Mouse (Mus musculus) liver, embryonic 15.5 days (tissue): Measurements from ENCODE around the gene Ubtd2. TPM values are rescaled to one million over a fixed set of nuclear protein-coding genes. Genes with fewer than 3 reads are reported as not detected.

Experiments
- ATAC-seq: fragments of 200-750 bp; cut with Nextera tagmentation; 2 replicates; pipeline ENCODE4 v1.8.0; 2017; ENCODE audit warnings: moderate number of reproducible peaks, mild to moderate bottlenecking, moderate library complexity; ENCODE audit not compliant: insufficient read depth
- H3K27ac ChIP-seq: fragments of 300-500 bp; sonication (generic); replicated peaks from 2 replicates; pipeline ENCODE4 v1.5.1; 2015; ENCODE audit warnings: mild to moderate bottlenecking, inconsistent platforms
- H3K27me3 ChIP-seq: fragments of 300-500 bp; sonication (generic); 2 replicates; pipeline ENCODE4 v1.6.1; 2015; ENCODE audit warnings: mild to moderate bottlenecking, inconsistent platforms
- H3K36me3 ChIP-seq: fragments of 300-500 bp; sonication (generic); replicated peaks from 2 replicates; pipeline ENCODE4 v1.6.1; 2015; ENCODE audit warnings: moderate library complexity, mild to moderate bottlenecking, inconsistent platforms
- H3K4me1 ChIP-seq: fragments of 300-500 bp; sonication (generic); replicated peaks from 2 replicates; pipeline ENCODE4 v1.6.1; 2015; ENCODE audit warnings: inconsistent platforms
- H3K4me2 ChIP-seq: fragments of 300-500 bp; sonication (generic); 2 replicates; pipeline ENCODE4 v1.6.1; 2015; ENCODE audit warnings: moderate library complexity, mild to moderate bottlenecking, inconsistent platforms
- H3K4me3 ChIP-seq: fragments of 300-500 bp; sonication (generic); replicated peaks from 2 replicates; pipeline ENCODE4 v1.5.1; 2015; ENCODE audit warnings: mild to moderate bottlenecking, inconsistent platforms
- H3K9ac ChIP-seq: fragments of 300-500 bp; sonication (generic); 2 replicates; pipeline ENCODE4 v1.6.1; 2015; ENCODE audit warnings: moderate library complexity, mild to moderate bottlenecking, inconsistent platforms
- H3K9me3 ChIP-seq: fragments of 300-500 bp; sonication (generic); replicated peaks from 2 replicates; pipeline ENCODE4 v1.6.1; 2016; ENCODE audit warnings: inconsistent platforms
- WGBS: fragments of 180-500 bp; shearing (Covaris S2); methylation state at CpG from one replicate; pipeline ENCODE4 v1.1.7; 2015; ENCODE audit warnings: mixed read lengths; ENCODE audit not compliant: insufficient replicate concordance; 5-methylcytosine and 5-hydroxymethylcytosine counted together
- polyA plus RNA-seq: library from polyadenylated mRNA; unstranded; fragments of >200 nt; fragmentation: Nextera tagmentation; extraction: Ambion mirVana; gene quantifications from 2 replicates; pipeline ENCODE4 v1.2.1, GENCODE M21; 2015

The Ubtd2 gene
- polyA plus RNA-seq, 1 experiment from 2014 or later, result 3.9 TPM

DNA sequence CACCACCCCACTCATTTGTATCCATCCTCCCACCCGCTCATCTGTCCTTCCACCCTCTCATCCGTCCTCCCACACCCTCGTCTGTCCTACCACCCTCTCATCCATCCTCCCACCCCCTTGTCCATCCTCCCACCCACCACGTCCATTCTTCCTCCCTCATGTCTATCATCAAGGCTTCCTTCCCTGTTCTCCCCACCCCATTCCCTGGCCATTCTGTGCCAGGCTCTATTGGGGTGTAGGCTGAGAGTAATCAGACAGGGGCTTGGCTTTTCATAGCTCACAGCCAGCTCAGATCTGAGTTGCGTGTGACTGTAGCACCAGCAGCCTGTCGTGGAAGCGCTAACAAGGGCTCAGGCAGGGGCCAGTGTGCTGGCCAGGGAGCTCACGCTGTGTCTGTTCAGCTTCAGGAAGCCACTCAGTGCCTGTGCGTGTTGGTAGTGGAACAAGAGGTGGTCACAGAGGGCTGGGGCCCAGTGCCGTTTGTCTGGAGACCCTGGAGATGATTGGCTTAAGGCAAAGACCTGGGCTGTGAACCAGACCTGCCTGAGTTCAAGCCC is 92.3 kb downstream of the Ubtd2 start:
- Histone ChIP-seq H3K27me3 (no peaks in the 10 kb centered on the region), H3K36me3 (no peaks in the 10 kb centered on the region; the same call in 1 of the 2 replicates), H3K9ac (no peak overlapping the region), H3K4me2 (no peak overlapping the region), H3K4me1 (peaks cover 50% of the 10 kb centered on the region), H3K4me3 (no peak overlapping the region), H3K9me3 (no peaks in the 10 kb centered on the region), H3K27ac (no peak overlapping the region)
- ATAC-seq, result no peak
- WGBS, result 68% methylated on average over 10 of the region's 10 CpGs

DNA sequence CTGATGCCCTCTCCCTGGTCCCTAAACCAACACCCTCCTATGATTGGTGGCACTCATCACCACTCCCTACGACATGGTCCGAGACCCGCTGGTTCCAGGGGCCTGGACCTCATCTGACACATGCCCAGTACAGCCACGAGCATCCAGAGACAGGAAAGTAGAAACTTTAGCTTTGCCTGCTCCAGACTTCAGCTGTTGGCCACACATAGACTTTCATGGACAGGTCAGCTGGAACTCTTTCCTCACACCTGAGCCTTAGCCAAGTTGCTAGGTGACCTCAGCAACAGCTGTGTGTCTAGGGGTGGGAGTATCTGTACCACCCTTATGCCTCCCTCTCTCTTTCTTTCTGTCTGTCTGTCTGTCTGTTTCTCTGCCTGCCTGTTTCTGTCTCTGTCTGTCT is 93.1 kb downstream of the Ubtd2 start:
- Histone ChIP-seq H3K9me3 (no peaks in the 10 kb centered on the region), H3K27me3 (no peaks in the 10 kb centered on the region), H3K9ac (no peak overlapping the region), H3K4me2 (no peak overlapping the region), H3K4me3 (no peak overlapping the region), H3K27ac (no peak overlapping the region), H3K36me3 (no peaks in the 10 kb centered on the region; the same call in 1 of the 2 replicates), H3K4me1 (peaks cover 50% of the 10 kb centered on the region)
- ATAC-seq, result no peak
- WGBS, result 76% methylated on average over 4 of the region's 4 CpGs

DNA sequence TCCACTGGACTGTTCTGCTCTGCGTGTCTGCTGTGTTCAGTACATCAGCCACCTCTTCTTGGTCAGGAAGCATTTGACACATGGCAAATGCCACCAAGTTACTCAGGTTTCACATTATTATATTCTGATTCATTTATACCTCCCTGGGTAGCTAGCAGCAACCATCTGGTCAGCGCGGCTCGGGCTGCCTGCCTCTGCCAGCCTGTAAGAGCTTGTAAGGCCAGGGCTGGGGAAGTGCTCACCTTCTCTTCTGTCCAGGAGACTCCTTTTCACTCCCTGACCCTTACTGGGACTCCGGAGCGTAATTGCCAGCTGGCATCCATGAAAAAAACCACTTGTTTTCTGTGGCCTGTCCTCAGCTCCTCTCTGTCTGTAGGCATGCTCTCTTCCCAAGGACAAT is 94.1 kb downstream of the Ubtd2 start:
- H3K27me3 ChIP-seq, result no peaks in the 10 kb centered on the region
- no peak for ATAC-seq
- H3K4me1 ChIP-seq, result peaks cover 50% of the 10 kb centered on the region
- no peak overlapping the region for H3K9ac ChIP-seq
- H3K36me3 ChIP-seq, result no peaks in the 10 kb centered on the region; the same call in 1 of the 2 replicates
- WGBS, result 77% methylated on average over 6 of the region's 6 CpGs
- no peak overlapping the region for H3K27ac ChIP-seq
- H3K4me3 ChIP-seq, result no peak overlapping the region
- H3K9me3 ChIP-seq, result no peaks in the 10 kb centered on the region
- no peak overlapping the region for H3K4me2 ChIP-seq

GRCm38 (mm10) chr11:32550102-32550501 is 94.9 kb downstream of the Ubtd2 start:
- H3K36me3 ChIP-seq, result no peaks in the 10 kb centered on the region
- ATAC-seq, result no peak
- WGBS, result 64% methylated on average over 4 of the region's 4 CpGs
- no peaks in the 10 kb centered on the region for H3K27me3 ChIP-seq
- no peak overlapping the region for H3K9ac ChIP-seq
- no peak overlapping the region for H3K4me3 ChIP-seq
- H3K4me1 ChIP-seq, result peaks cover 51% of the 10 kb centered on the region
- H3K4me2 ChIP-seq, result no peak overlapping the region
- no peak overlapping the region for H3K27ac ChIP-seq
- H3K9me3 ChIP-seq, result no peaks in the 10 kb centered on the region

- Histone ChIP-seq H3K9me3 (no peaks in the 10 kb centered on the region), H3K9ac (no peak overlapping the region), H3K27ac (no peak overlapping the region), H3K4me3 (no peak overlapping the region), H3K36me3 (no peaks in the 10 kb centered on the region), H3K27me3 (no peaks in the 10 kb centered on the region), H3K4me2 (no peak overlapping the region), H3K4me1 (peaks cover 56% of the 10 kb centered on the region)
- no peak for ATAC-seq
- WGBS, result 77% methylated on average over 4 of the region's 4 CpGs
Measured at GRCm38 (mm10) chr11:32551056-32551455, 95.9 kb downstream of the Ubtd2 start.

- peaks cover 61% of the 10 kb centered on the region for H3K4me1 ChIP-seq
- 68% methylated on average over 12 of the region's 12 CpGs for WGBS
Measured at GRCm38 (mm10) chr11:32551579-32552297, 96.6 kb downstream of the Ubtd2 start.

DNA sequence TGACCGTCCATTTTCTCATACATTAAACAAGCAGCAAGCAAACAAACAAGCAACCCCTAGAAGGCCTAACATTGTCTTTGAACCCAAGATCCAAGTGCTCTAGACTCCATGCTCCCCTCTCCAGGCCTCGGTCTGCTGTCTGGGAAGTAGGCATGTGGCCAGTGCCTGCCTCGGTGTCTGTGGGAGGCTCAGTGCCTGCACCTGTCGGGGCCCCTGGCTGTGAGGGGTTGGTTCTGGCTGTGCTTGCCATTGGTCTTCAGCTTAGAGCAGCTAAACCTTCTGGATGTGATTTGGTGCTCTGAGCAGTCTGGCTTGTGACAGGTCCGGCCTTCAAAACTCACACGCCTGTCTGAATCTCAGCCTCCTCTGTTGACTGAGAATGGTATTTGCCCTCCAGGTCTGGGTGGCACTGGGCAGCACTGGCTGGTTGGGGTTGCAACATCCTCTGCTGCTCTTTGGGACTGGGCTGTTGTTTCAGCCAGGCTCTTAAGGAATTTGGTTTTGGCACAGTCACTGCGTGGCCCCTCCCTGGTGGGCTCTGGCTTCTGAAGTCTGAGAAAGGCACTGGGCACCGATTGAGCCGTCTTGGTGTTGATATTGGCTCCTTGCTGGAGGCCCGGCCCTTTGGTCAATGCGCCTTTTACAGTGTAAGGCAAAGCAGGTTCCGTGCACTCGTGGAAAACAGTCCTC is 97.4 kb downstream of the Ubtd2 start:
- H3K27ac ChIP-seq, result peak overlapping the region; percentile 49; the same call in 1 of the 2 replicates
- no peak overlapping the region for H3K9ac ChIP-seq
- WGBS, result 60% methylated on average over 13 of the region's 13 CpGs
- no peaks in the 10 kb centered on the region for H3K27me3 ChIP-seq
- no peak overlapping the region for H3K4me3 ChIP-seq
- no peaks in the 10 kb centered on the region for H3K9me3 ChIP-seq
- no peaks in the 10 kb centered on the region for H3K36me3 ChIP-seq
- no peak overlapping the region for H3K4me2 ChIP-seq
- no peak for ATAC-seq
- peaks cover 54% of the 10 kb centered on the region for H3K4me1 ChIP-seq

More at GRCm38 (mm10) chr11:32551579-32552297, 96.6 kb downstream of the Ubtd2 start:
- H3K4me3 ChIP-seq, result no peak overlapping the region
- H3K9ac ChIP-seq, result no peak overlapping the region
- no peak for ATAC-seq
- no peaks in the 10 kb centered on the region for H3K36me3 ChIP-seq
- no peak overlapping the region for H3K27ac ChIP-seq
- H3K27me3 ChIP-seq, result no peaks in the 10 kb centered on the region
- no peaks in the 10 kb centered on the region for H3K9me3 ChIP-seq
- H3K4me2 ChIP-seq, result no peak overlapping the region

DNA sequence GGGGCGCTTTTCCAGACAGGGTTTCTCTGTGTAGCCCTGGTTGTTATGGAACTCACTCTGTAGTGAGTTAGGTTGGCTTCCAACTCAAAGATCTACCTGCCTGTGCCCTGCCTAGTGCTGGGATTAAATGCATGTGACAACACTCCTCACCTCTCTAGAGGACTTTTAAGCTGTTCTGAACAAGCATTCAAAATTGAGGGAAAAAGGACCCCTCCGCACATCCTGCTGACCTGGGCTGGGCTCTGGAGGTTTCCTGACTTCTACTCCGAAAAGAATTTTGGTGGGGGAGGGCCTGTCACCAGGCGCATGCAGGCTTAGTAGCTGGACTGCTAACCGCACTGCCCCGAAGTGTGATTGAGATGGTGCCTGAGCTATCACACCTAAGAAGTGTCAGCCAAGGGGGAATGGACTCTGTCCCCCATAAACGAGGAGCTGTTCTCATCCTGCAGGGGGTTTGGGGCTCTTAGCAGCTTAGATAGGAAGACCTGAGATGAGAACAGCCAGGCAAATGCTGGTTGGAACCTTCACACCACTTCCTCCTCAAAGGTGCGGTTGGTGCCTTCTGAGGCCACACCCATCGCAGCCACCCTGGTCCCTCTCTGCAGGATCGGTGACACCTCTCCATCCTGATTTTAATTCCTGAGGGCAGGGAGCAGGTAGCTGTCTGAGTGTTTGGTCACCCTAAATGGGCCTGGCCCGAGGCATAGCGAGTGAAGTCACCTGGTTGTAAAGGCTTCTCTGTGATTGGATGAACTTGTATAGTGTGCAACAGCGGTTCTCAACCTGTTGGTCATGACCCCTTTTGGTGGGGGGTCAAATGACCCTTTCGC is 98.4 kb downstream of the Ubtd2 start:
- no peaks in the 10 kb centered on the region for H3K27me3 ChIP-seq
- peak overlapping the region; percentile 49 for H3K27ac ChIP-seq
- peak; percentile 10; the same call in 1 of the 2 replicates for ATAC-seq
- H3K4me3 ChIP-seq, result no peak overlapping the region
- no peaks in the 10 kb centered on the region for H3K36me3 ChIP-seq
- WGBS, result 31% methylated on average over 14 of the region's 14 CpGs
- peak overlapping the region; percentile 12; the same call in 1 of the 2 replicates for H3K4me2 ChIP-seq
- no peak overlapping the region for H3K9ac ChIP-seq
- H3K4me1 ChIP-seq, result peaks cover 55% of the 10 kb centered on the region
- H3K9me3 ChIP-seq, result no peaks in the 10 kb centered on the region

DNA sequence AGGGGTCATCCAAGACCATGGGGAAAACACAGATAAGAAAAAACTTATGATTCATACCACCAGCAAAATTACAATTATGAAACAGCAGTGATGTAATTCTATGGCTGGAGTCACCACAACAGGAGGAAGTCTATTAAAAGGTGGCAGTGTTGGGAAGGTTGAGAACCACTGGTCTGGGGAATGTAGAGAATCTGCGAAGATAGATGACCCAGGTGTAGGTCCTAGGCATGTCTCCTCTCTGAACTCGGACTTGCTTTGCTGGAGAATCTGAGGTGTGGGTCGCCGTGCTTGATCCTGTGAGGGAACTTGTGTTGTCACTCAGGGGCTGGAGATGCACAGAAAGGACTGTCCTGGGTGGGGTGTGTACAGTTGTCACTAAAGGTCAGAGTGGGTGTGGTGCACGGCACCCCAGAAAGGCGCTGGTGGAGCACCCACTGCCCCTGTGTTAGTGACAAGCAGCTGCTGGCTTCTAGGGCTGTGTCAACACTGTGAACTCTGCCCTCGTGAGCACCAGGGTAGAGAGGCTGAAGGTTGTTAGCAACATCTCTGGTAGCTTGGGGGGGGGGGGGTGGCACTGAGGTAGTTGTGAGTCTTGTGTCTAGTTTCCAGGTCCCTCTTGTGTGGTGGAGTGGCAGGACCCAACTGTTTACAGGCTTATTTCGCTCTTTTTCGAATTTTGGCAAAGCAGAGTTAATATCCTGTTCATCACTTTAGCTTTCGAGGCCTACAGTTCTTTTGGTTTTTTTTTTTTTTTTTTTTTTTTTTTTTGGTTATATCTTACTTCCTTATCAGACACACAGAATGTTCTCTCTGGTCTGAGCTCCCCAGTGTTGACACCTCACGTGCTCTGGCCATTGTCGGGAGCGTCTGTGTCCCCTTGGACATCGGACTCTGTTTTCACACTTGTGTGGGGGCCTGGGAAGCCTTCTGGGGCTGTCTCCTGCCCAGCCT is 99.2 kb downstream of the Ubtd2 start:
- H3K36me3 ChIP-seq, result no peaks in the 10 kb centered on the region
- no peak overlapping the region for H3K9ac ChIP-seq
- H3K4me1 ChIP-seq, result peaks cover 61% of the 10 kb centered on the region
- H3K4me3 ChIP-seq, result no peak overlapping the region
- H3K9me3 ChIP-seq, result no peaks in the 10 kb centered on the region
- no peaks in the 10 kb centered on the region for H3K27me3 ChIP-seq
- H3K27ac ChIP-seq, result peak overlapping the region; percentile 42
- WGBS, result 39% methylated on average over 14 of the region's 14 CpGs
- ATAC-seq, result peak; percentile 29; the same call in 1 of the 2 replicates
- 0 out of 2 replicates have a peak overlapping the region, but pooled peaks have one; percentile 6 for H3K4me2 ChIP-seq

DNA sequence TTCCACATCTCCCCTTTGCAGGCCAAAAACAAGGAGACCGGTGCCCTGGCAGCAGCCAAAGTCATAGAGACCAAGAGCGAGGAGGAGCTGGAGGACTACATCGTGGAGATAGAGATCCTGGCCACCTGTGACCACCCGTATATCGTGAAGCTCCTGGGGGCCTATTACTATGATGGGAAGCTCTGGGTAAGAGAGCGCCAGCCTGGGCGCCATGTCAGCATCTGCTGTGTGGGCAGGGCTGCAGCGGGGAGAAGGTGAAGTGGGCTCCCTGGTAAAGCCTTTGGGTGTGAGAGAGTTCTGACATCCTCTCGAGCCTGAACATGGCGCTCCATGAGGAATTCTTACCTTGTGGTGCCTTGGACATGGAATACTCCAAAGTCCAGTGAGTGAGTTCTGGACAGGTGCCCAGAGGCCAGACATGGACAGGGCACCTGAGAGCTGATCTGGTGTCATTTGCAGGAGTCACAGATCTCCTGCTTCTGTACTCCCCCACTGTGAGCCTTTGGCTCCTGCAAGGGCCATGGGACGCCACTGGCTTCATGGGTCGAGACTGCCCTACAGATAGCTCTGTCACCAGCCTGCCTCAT is 100.0 kb downstream of the Ubtd2 start:
- H3K4me1 ChIP-seq, result peaks cover 61% of the 10 kb centered on the region
- H3K36me3 ChIP-seq, result no peaks in the 10 kb centered on the region
- no peak overlapping the region for H3K27ac ChIP-seq
- H3K27me3 ChIP-seq, result no peaks in the 10 kb centered on the region
- no peak overlapping the region for H3K9ac ChIP-seq
- no peak overlapping the region for H3K4me3 ChIP-seq
- no peak overlapping the region for H3K4me2 ChIP-seq
- WGBS, result 73% methylated on average over 12 of the region's 12 CpGs
- H3K9me3 ChIP-seq, result no peaks in the 10 kb centered on the region
- ATAC-seq, result no peak; the same call in 1 of the 2 replicates
